Mouse (Mus musculus) bone marrow, adult 2 months (tissue): ENCODE measurements at regions not wholly inside any gene's neighbourhood (a gene's known extent, or its start where the extent isn't known, plus 50 kb on each side); places are given as distances from the start of the nearest gene placed in this dataset.

Source experiments
- CTCF ChIP-seq: fragments of 200-500 bp; IDR thresholded peaks from 2 replicates; pipeline ENCODE4 v1.5.1; 2011; ENCODE audit warnings: low read length, control low read depth; ENCODE audit not compliant: control insufficient read depth, insufficient read depth
- POLR2A ChIP-seq: fragments of 200-500 bp; IDR thresholded peaks from 2 replicates; pipeline ENCODE4 v1.6.1; 2011; ENCODE audit warnings: low read depth, mild to moderate bottlenecking, control low read depth, low read length, borderline replicate concordance; ENCODE audit not compliant: control insufficient read depth

- TF ChIP-seq CTCF (no peak), POLR2A (no peak)
These were observed 196.1 kb downstream of the Tmem38b start for GRCm38 (mm10) chr4:54021861-54022385.
